Mouse (Mus musculus) midbrain, postnatal 0 days (tissue): ENCODE data around the gene Thsd4. TPM values are rescaled to one million over a fixed set of nuclear protein-coding genes. Genes with fewer than 3 reads are reported as not detected.

Source experiments
- ATAC-seq: fragments of 200-750 bp; cut with Nextera tagmentation; 2 replicates; pipeline ENCODE4 v1.8.0; 2017; ENCODE audit warnings: moderate number of reproducible peaks, mild to moderate bottlenecking, moderate TSS enrichment, moderate library complexity; ENCODE audit not compliant: low FRiP score
- DNase-seq: peaks from one replicate; pipeline ENCODE4 v3.0.0-alpha.2; 2015; ENCODE audit warnings: low spot score
- H3K27ac ChIP-seq: fragments of 300-500 bp; sonication (generic); 2 replicates; pipeline ENCODE4 v1.5.1; 2014; ENCODE audit warnings: low read depth, mild to moderate bottlenecking, low read length, mixed read lengths
- H3K27me3 ChIP-seq: fragments of 300-500 bp; sonication (generic); 2 replicates; pipeline ENCODE4 v1.6.1; 2014; ENCODE audit warnings: low read length, control low read depth, mixed read lengths; ENCODE audit not compliant: insufficient read depth
- H3K36me3 ChIP-seq: fragments of 300-500 bp; sonication (generic); 2 replicates; pipeline ENCODE4 v1.6.1; 2014; ENCODE audit warnings: low read length, control low read depth, mixed read lengths; ENCODE audit not compliant: insufficient read depth
- H3K4me1 ChIP-seq: fragments of 300-500 bp; sonication (generic); 2 replicates; pipeline ENCODE4 v1.6.1; 2014; ENCODE audit warnings: mild to moderate bottlenecking, control low read depth, antibody characterized with exemption, low read length, mixed read lengths; ENCODE audit not compliant: insufficient read depth
- H3K4me2 ChIP-seq: fragments of 300-500 bp; sonication (generic); 2 replicates; pipeline ENCODE4 v1.6.1; 2014; ENCODE audit warnings: low read depth, mild to moderate bottlenecking, low read length, mixed read lengths; ENCODE audit not compliant: poor library complexity, severe bottlenecking
- H3K4me3 ChIP-seq: fragments of 300-500 bp; sonication (generic); 2 replicates; pipeline ENCODE4 v1.5.1; 2014; ENCODE audit warnings: low read depth, mild to moderate bottlenecking, low read length, moderate library complexity
- H3K9ac ChIP-seq: fragments of 300-500 bp; sonication (generic); replicated peaks from 2 replicates; pipeline ENCODE4 v1.6.1; 2014; ENCODE audit warnings: mild to moderate bottlenecking, low read length, moderate library complexity, mixed read lengths; ENCODE audit not compliant: poor library complexity, severe bottlenecking
- H3K9me3 ChIP-seq: fragments of 300-500 bp; sonication (generic); 2 replicates; pipeline ENCODE4 v1.6.1; 2016; ENCODE audit warnings: low read length, control low read depth
- CTCF ChIP-seq: IDR thresholded peaks from 2 replicates; pipeline ENCODE4 v1.5.1; 2016; ENCODE audit warnings: antibody characterized with exemption, mild to moderate bottlenecking
- WGBS: fragments of 180-500 bp; shearing (Covaris S2); extraction: QIAGEN DNeasy Blood & Tissue Kit; methylation state at CpG from one replicate; pipeline ENCODE4 v1.1.7; 2014; 5-methylcytosine and 5-hydroxymethylcytosine counted together
- polyA plus RNA-seq: library from polyadenylated mRNA; unstranded; fragments of >200 nt; fragmentation: Nextera tagmentation; extraction: Ambion mirVana; gene quantifications from 2 replicates; pipeline ENCODE4 v1.2.1, GENCODE M21; 2015
- total RNA-seq: library from RNA; depleted of rRNA; stranded (reverse); fragments of >200 nt; gene quantifications from 2 replicates; pipeline ENCODE4 v1.2.3, GENCODE M21; 2014

The Thsd4 gene
- total and polyA plus RNA-seq, 2 experiments from 2014 or later: 4.8 to 23.6 TPM

GRCm38 (mm10) chr9:60106106-60106505 is 415.7 kb downstream of the Thsd4 start:
- no peak for DNase-seq
- Histone ChIP-seq H3K4me2 (no peak overlapping the region), H3K27ac (no peak overlapping the region), H3K9ac (no peak overlapping the region), H3K4me1 (no peaks in the 10 kb centered on the region; the same call in 1 of the 2 replicates), H3K36me3 (no peaks in the 10 kb centered on the region), H3K4me3 (no peak overlapping the region), H3K27me3 (no peaks in the 10 kb centered on the region), H3K9me3 (no peaks in the 10 kb centered on the region)
- ATAC-seq: no peak
- WGBS: 73% methylated on average over 1 of the region's 1 CpGs
- no peak for TF ChIP-seq CTCF

GRCm38 (mm10) chr9:60094211-60094610 is 427.6 kb downstream of the Thsd4 start:
- Histone ChIP-seq H3K27me3 (no peaks in the 10 kb centered on the region), H3K9me3 (no peaks in the 10 kb centered on the region), H3K27ac (no peak overlapping the region), H3K9ac (no peak overlapping the region), H3K36me3 (no peaks in the 10 kb centered on the region), H3K4me1 (no peaks in the 10 kb centered on the region), H3K4me2 (no peak overlapping the region), H3K4me3 (no peak overlapping the region)
- 26% methylated on average over 1 of the region's 1 CpGs for WGBS
- ATAC-seq (no peak), DNase-seq (no peak)
- TF ChIP-seq CTCF: no peak

GRCm38 (mm10) chr9:60092428-60092827 is 429.4 kb downstream of the Thsd4 start:
- DNase-seq (no peak), ATAC-seq (no peak)
- no peak for TF ChIP-seq CTCF
- Histone ChIP-seq H3K27ac (no peak overlapping the region), H3K4me2 (no peak overlapping the region), H3K4me3 (no peak overlapping the region), H3K27me3 (no peaks in the 10 kb centered on the region), H3K9me3 (no peaks in the 10 kb centered on the region), H3K9ac (no peak overlapping the region), H3K36me3 (no peaks in the 10 kb centered on the region), H3K4me1 (no peaks in the 10 kb centered on the region)
- 68% methylated on average over 5 of the region's 5 CpGs for WGBS

GRCm38 (mm10) chr9:60089441-60089840 is 432.4 kb downstream of the Thsd4 start:
- H3K27me3 ChIP-seq: no peaks in the 10 kb centered on the region
- H3K4me3 ChIP-seq: no peak overlapping the region
- H3K36me3 ChIP-seq: no peaks in the 10 kb centered on the region
- no peak for DNase-seq
- H3K27ac ChIP-seq: no peak overlapping the region
- 89% methylated on average over 4 of the region's 4 CpGs for WGBS
- H3K4me1 ChIP-seq: no peaks in the 10 kb centered on the region
- TF ChIP-seq CTCF: no peak
- no peak for ATAC-seq
- H3K4me2 ChIP-seq: no peak overlapping the region
- H3K9me3 ChIP-seq: no peaks in the 10 kb centered on the region
- no peak overlapping the region for H3K9ac ChIP-seq

GRCm38 (mm10) chr9:60088101-60088500 is 433.7 kb downstream of the Thsd4 start:
- no peak for ATAC-seq
- DNase-seq: no peak
- 55% methylated on average over 5 of the region's 5 CpGs for WGBS
- no peaks in the 10 kb centered on the region for H3K27me3 ChIP-seq
- no peaks in the 10 kb centered on the region for H3K9me3 ChIP-seq
- peak; percentile 60 for TF ChIP-seq CTCF
- no peaks in the 10 kb centered on the region for H3K36me3 ChIP-seq
- H3K9ac ChIP-seq: no peak overlapping the region
- H3K4me2 ChIP-seq: no peak overlapping the region
- no peak overlapping the region for H3K4me3 ChIP-seq
- no peaks in the 10 kb centered on the region for H3K4me1 ChIP-seq
- no peak overlapping the region for H3K27ac ChIP-seq

GRCm38 (mm10) chr9:60082107-60082581 is 439.7 kb downstream of the Thsd4 start:
- Histone ChIP-seq H3K4me3 (no peak overlapping the region), H3K36me3 (no peaks in the 10 kb centered on the region), H3K27me3 (no peaks in the 10 kb centered on the region), H3K9me3 (no peaks in the 10 kb centered on the region), H3K9ac (no peak overlapping the region), H3K4me2 (no peak overlapping the region), H3K4me1 (peaks cover 2% of the 10 kb centered on the region; the same call in 1 of the 2 replicates), H3K27ac (no peak overlapping the region)
- ATAC-seq (no peak), DNase-seq (peak; percentile 54)
- no peak for TF ChIP-seq CTCF
- WGBS: 16% methylated on average over 5 of the region's 5 CpGs
